Mouse (Mus musculus): ENCODE results near the gene C130026I21Rik. TPM values are rescaled to one million over a fixed set of nuclear protein-coding genes. Genes with fewer than 3 reads are reported as not detected.
"Not testable (repeated sequence)": the region's sequence is repeated elsewhere in the genome, so short reads cannot be mapped to it uniquely, and the experiment has no call there.

The C130026I21Rik gene
- polyA plus RNA-seq, 1 experiment from 2014 or later = 0.25 TPM

GRCm38 (mm10) chr1:85178971-85179370 lies 91.4 kb downstream of the C130026I21Rik start:
- WGBS = 80% methylated on average over 4 of the region's 4 CpGs

GRCm38 (mm10) chr1:85162841-85163240 lies 107.5 kb downstream of the C130026I21Rik start:
- not testable (repeated sequence) for H3K27ac ChIP-seq (ENCODE audit: low read depth, low read length); H3K27me3 ChIP-seq (replicated peaks; ENCODE audit: control insufficient read depth, insufficient read depth, low read length); H3K9me3 ChIP-seq (ENCODE audit: control insufficient read depth); H3K9ac ChIP-seq (ENCODE audit: low read depth, low read length); ATAC-seq; H3K4me1 ChIP-seq (replicated peaks; ENCODE audit: control insufficient read depth, insufficient read depth, low read length); H3K36me3 ChIP-seq (ENCODE audit: control insufficient read depth, insufficient read depth); H3K4me3 ChIP-seq (ENCODE audit: low read depth, low read length); H3K4me2 ChIP-seq (replicated peaks; ENCODE audit: low read depth)
- 32% methylated on average over 1 of the region's 2 CpGs for WGBS

More at GRCm38 (mm10) chr1:85178971-85179370, 91.4 kb downstream of the C130026I21Rik start:
- H3K4me1 ChIP-seq (replicated peaks; ENCODE audit: control insufficient read depth, insufficient read depth, low read length); H3K9ac ChIP-seq (ENCODE audit: low read depth, low read length); ATAC-seq; H3K36me3 ChIP-seq (ENCODE audit: control insufficient read depth, insufficient read depth); H3K27me3 ChIP-seq (replicated peaks; ENCODE audit: control insufficient read depth, insufficient read depth, low read length); H3K4me2 ChIP-seq (replicated peaks; ENCODE audit: low read depth); H3K4me3 ChIP-seq (ENCODE audit: low read depth, low read length); H3K27ac ChIP-seq (ENCODE audit: low read depth, low read length); H3K9me3 ChIP-seq (ENCODE audit: control insufficient read depth): not testable (repeated sequence)

GRCm38 (mm10) chr1:85155151-85155550 lies 115.2 kb downstream of the C130026I21Rik start:
- not testable (repeated sequence) for H3K36me3 ChIP-seq (ENCODE audit: control insufficient read depth, insufficient read depth); H3K4me2 ChIP-seq (replicated peaks; ENCODE audit: low read depth); H3K4me1 ChIP-seq (replicated peaks; ENCODE audit: control insufficient read depth, insufficient read depth, low read length); H3K27ac ChIP-seq (ENCODE audit: low read depth, low read length); ATAC-seq; H3K27me3 ChIP-seq (replicated peaks; ENCODE audit: control insufficient read depth, insufficient read depth, low read length); H3K9ac ChIP-seq (ENCODE audit: low read depth, low read length); H3K9me3 ChIP-seq (ENCODE audit: control insufficient read depth); H3K4me3 ChIP-seq (ENCODE audit: low read depth, low read length)
- WGBS = 71% methylated on average over 4 of the region's 5 CpGs

- not testable (repeated sequence) for H3K9me3 ChIP-seq (ENCODE audit: control insufficient read depth); ATAC-seq; H3K27me3 ChIP-seq (replicated peaks; ENCODE audit: control insufficient read depth, insufficient read depth, low read length); H3K4me1 ChIP-seq (replicated peaks; ENCODE audit: control insufficient read depth, insufficient read depth, low read length); H3K9ac ChIP-seq (ENCODE audit: low read depth, low read length); H3K4me2 ChIP-seq (replicated peaks; ENCODE audit: low read depth); H3K27ac ChIP-seq (ENCODE audit: low read depth, low read length); H3K36me3 ChIP-seq (ENCODE audit: control insufficient read depth, insufficient read depth); H3K4me3 ChIP-seq (ENCODE audit: low read depth, low read length)
- 88% methylated on average over 19 of the region's 22 CpGs for WGBS
These were observed 136.7 kb downstream of the C130026I21Rik start for GRCm38 (mm10) chr1:85133671-85134070.

- WGBS = 82% methylated on average over 4 of the region's 4 CpGs
These were observed 148.5 kb downstream of the C130026I21Rik start for GRCm38 (mm10) chr1:85121841-85122240.

GRCm38 (mm10) chr1:85118341-85118740 lies 152.0 kb downstream of the C130026I21Rik start:
- not testable (repeated sequence) for ATAC-seq; H3K27ac ChIP-seq (ENCODE audit: low read depth, low read length); H3K27me3 ChIP-seq (replicated peaks; ENCODE audit: control insufficient read depth, insufficient read depth, low read length); H3K4me2 ChIP-seq (replicated peaks; ENCODE audit: low read depth); H3K4me3 ChIP-seq (ENCODE audit: low read depth, low read length); H3K36me3 ChIP-seq (ENCODE audit: control insufficient read depth, insufficient read depth); H3K4me1 ChIP-seq (replicated peaks; ENCODE audit: control insufficient read depth, insufficient read depth, low read length); H3K9ac ChIP-seq (ENCODE audit: low read depth, low read length); H3K9me3 ChIP-seq (ENCODE audit: control insufficient read depth)
- WGBS = 79% methylated on average over 5 of the region's 6 CpGs

More at GRCm38 (mm10) chr1:85121841-85122240, 148.5 kb downstream of the C130026I21Rik start:
- H3K36me3 ChIP-seq (ENCODE audit: control insufficient read depth, insufficient read depth); H3K27ac ChIP-seq (ENCODE audit: low read depth, low read length); H3K4me2 ChIP-seq (replicated peaks; ENCODE audit: low read depth); ATAC-seq; H3K27me3 ChIP-seq (replicated peaks; ENCODE audit: control insufficient read depth, insufficient read depth, low read length); H3K4me1 ChIP-seq (replicated peaks; ENCODE audit: control insufficient read depth, insufficient read depth, low read length); H3K9ac ChIP-seq (ENCODE audit: low read depth, low read length); H3K9me3 ChIP-seq (ENCODE audit: control insufficient read depth); H3K4me3 ChIP-seq (ENCODE audit: low read depth, low read length): not testable (repeated sequence)

- H3K9me3 ChIP-seq (ENCODE audit: control insufficient read depth); ATAC-seq; H3K27ac ChIP-seq (ENCODE audit: low read depth, low read length); H3K9ac ChIP-seq (ENCODE audit: low read depth, low read length); H3K27me3 ChIP-seq (replicated peaks; ENCODE audit: control insufficient read depth, insufficient read depth, low read length); H3K36me3 ChIP-seq (ENCODE audit: control insufficient read depth, insufficient read depth); H3K4me3 ChIP-seq (ENCODE audit: low read depth, low read length); H3K4me1 ChIP-seq (replicated peaks; ENCODE audit: control insufficient read depth, insufficient read depth, low read length); H3K4me2 ChIP-seq (replicated peaks; ENCODE audit: low read depth): not testable (repeated sequence)
- WGBS = 42% methylated on average over 4 of the region's 6 CpGs
These were observed 152.8 kb downstream of the C130026I21Rik start for GRCm38 (mm10) chr1:85117537-85117936.
